Mouse (Mus musculus): Measurements from ENCODE around the gene Nol4l.

The Nol4l gene

GRCm38 (mm10) chr2:153529931-153530766 lies at the start of gene Nol4l:
Gene Nol4l (minus strand): TSS chr2:153529971.
- no peak for DNase-seq (ENCODE audit: low spot score in 2 of 2)

GRCm38 (mm10) chr2:153577122-153577521 lies 47.4 kb upstream of the Nol4l start:
- no peak for DNase-seq (ENCODE audit: low spot score in 2 of 2)

- DNase-seq (ENCODE audit: low spot score in 2 of 2), result no peak
Measured at GRCm38 (mm10) chr2:153576150-153576549, 46.4 kb upstream of the Nol4l start.

- DNase-seq (ENCODE audit: low spot score in 2 of 2), result no peak
Measured at GRCm38 (mm10) chr2:153575554-153575953, 45.8 kb upstream of the Nol4l start.

- no peak for DNase-seq (ENCODE audit: low spot score in 2 of 2)
Measured at GRCm38 (mm10) chr2:153573101-153573500, 43.3 kb upstream of the Nol4l start.

GRCm38 (mm10) chr2:153568541-153568940 lies 38.8 kb upstream of the Nol4l start:
- DNase-seq (ENCODE audit: low spot score in 2 of 2), result no peak

- no peak for DNase-seq (ENCODE audit: low spot score in 2 of 2)
Measured at GRCm38 (mm10) chr2:153568013-153568412, 38.2 kb upstream of the Nol4l start.

GRCm38 (mm10) chr2:153564343-153564742 lies 34.6 kb upstream of the Nol4l start:
- DNase-seq (ENCODE audit: low spot score in 2 of 2), result no peak

- DNase-seq (ENCODE audit: low spot score in 2 of 2), result no peak
Measured at GRCm38 (mm10) chr2:153561564-153561963, 31.8 kb upstream of the Nol4l start.

- DNase-seq (ENCODE audit: low spot score in 2 of 2), result peak in 1 of 2 experiments; percentile 29
Measured at GRCm38 (mm10) chr2:153560664-153561541, 31.1 kb upstream of the Nol4l start.

- peak; percentile 31 to 62 for DNase-seq (ENCODE audit: low spot score in 2 of 2)
Measured at GRCm38 (mm10) chr2:153559613-153560152, 29.9 kb upstream of the Nol4l start.

- DNase-seq (ENCODE audit: low spot score in 2 of 2), result no peak
Measured at GRCm38 (mm10) chr2:153558464-153558863, 28.7 kb upstream of the Nol4l start.

GRCm38 (mm10) chr2:153557259-153557658 lies 27.5 kb upstream of the Nol4l start:
- DNase-seq (ENCODE audit: low spot score in 2 of 2), result no peak

GRCm38 (mm10) chr2:153556208-153556607 lies 26.4 kb upstream of the Nol4l start:
- no peak for DNase-seq (ENCODE audit: low spot score in 2 of 2)

- no peak for DNase-seq (ENCODE audit: low spot score in 2 of 2)
Measured at GRCm38 (mm10) chr2:153554543-153554942, 24.8 kb upstream of the Nol4l start.

GRCm38 (mm10) chr2:153549486-153549885 lies 19.7 kb upstream of the Nol4l start:
- DNase-seq (ENCODE audit: low spot score in 2 of 2), result no peak

- DNase-seq (ENCODE audit: low spot score in 2 of 2), result peak in 1 of 2 experiments; percentile 28
Measured at GRCm38 (mm10) chr2:153548221-153548923, 18.6 kb upstream of the Nol4l start.

- no peak for DNase-seq (ENCODE audit: low spot score in 2 of 2)
Measured at GRCm38 (mm10) chr2:153547633-153548032, 17.9 kb upstream of the Nol4l start.

- DNase-seq (ENCODE audit: low spot score in 2 of 2), result no peak
Measured at GRCm38 (mm10) chr2:153546972-153547371, 17.2 kb upstream of the Nol4l start.

- no peak for DNase-seq (ENCODE audit: low spot score in 2 of 2)
Measured at GRCm38 (mm10) chr2:153546471-153546870, 16.7 kb upstream of the Nol4l start.

GRCm38 (mm10) chr2:153544771-153545170 lies 15.0 kb upstream of the Nol4l start:
- DNase-seq (ENCODE audit: low spot score in 2 of 2), result no peak

All from frontal cortex, postnatal 36 days (tissue).